Mouse (Mus musculus) thymus, postnatal 0 days (tissue): Measurements from ENCODE around the gene Hmx1. TPM values are rescaled to one million over a fixed set of nuclear protein-coding genes. Genes with fewer than 3 reads are reported as not detected.

Experiments used
- polyA plus RNA-seq: library from polyadenylated mRNA; unstranded; fragments of >200 nt; fragmentation: Nextera tagmentation; extraction: Ambion mirVana; gene quantifications from 2 replicates; pipeline ENCODE4 v1.2.1, GENCODE M21; 2015

The Hmx1 gene
- polyA plus RNA-seq, 1 experiment from 2014 or later, result 0.14 TPM

Other genes starting within 250 kb of the Hmx1 start
- 0.09 and 0.24 TPM in 2 replicates for gene Adra2c, start 110.8 kb upstream of the Hmx1 start, polyA plus RNA-seq
- gene Cpz, start 136.6 kb downstream of the Hmx1 start, polyA plus RNA-seq, result 0.60 and 0.72 TPM in 2 replicates
- 6.0 TPM in 2 replicates for gene Trmt44, start 186.0 kb downstream of the Hmx1 start, polyA plus RNA-seq
- gene Acox3, start 193.9 kb downstream of the Hmx1 start, polyA plus RNA-seq, result 15.2 TPM in 2 replicates